Mouse (Mus musculus) hindbrain, embryonic 14.5 days (tissue): ENCODE measurements at regions not wholly inside any gene's neighbourhood (a gene's known extent, or its start where the extent isn't known, plus 50 kb on each side); places are given as distances from the start of the nearest gene placed in this dataset.

Experiments
- ATAC-seq: fragments of 200-750 bp; cut with Nextera tagmentation; 2 replicates; pipeline ENCODE4 v1.8.0; 2017; ENCODE audit warnings: moderate number of reproducible peaks, mild to moderate bottlenecking, moderate TSS enrichment, moderate library complexity; ENCODE audit not compliant: low FRiP score
- DNase-seq: peaks from one replicate; pipeline ENCODE4 v3.0.0-alpha.2; 2015; ENCODE audit warnings: low spot score
- H3K27ac ChIP-seq: fragments of 300-500 bp; sonication (generic); 2 replicates; pipeline ENCODE4 v1.5.1; 2014; ENCODE audit warnings: mild to moderate bottlenecking, moderate library complexity
- H3K27me3 ChIP-seq: fragments of 300-500 bp; sonication (generic); 2 replicates; pipeline ENCODE4 v1.6.1; 2014; ENCODE audit warnings: mild to moderate bottlenecking, low read length, mixed read lengths; ENCODE audit not compliant: control insufficient read depth, insufficient read depth
- H3K36me3 ChIP-seq: fragments of 300-500 bp; sonication (generic); replicated peaks from 2 replicates; pipeline ENCODE4 v1.6.1; 2014; ENCODE audit not compliant: control insufficient read depth, insufficient read depth
- H3K4me1 ChIP-seq: fragments of 300-500 bp; sonication (generic); replicated peaks from 2 replicates; pipeline ENCODE4 v1.6.1; 2014; ENCODE audit warnings: antibody characterized with exemption, low read length, mixed read lengths; ENCODE audit not compliant: control insufficient read depth, insufficient read depth
- H3K4me2 ChIP-seq: fragments of 300-500 bp; sonication (generic); replicated peaks from 2 replicates; pipeline ENCODE4 v1.6.1; 2014; ENCODE audit warnings: mild to moderate bottlenecking, moderate library complexity
- H3K4me3 ChIP-seq: fragments of 300-500 bp; sonication (generic); replicated peaks from 2 replicates; pipeline ENCODE4 v1.5.1; 2014; ENCODE audit warnings: mild to moderate bottlenecking, low read length
- H3K9ac ChIP-seq: fragments of 300-500 bp; sonication (generic); 2 replicates; pipeline ENCODE4 v1.6.1; 2014
- H3K9me3 ChIP-seq: fragments of 300-500 bp; sonication (generic); 2 replicates; pipeline ENCODE4 v1.6.1; 2016; ENCODE audit warnings: low read length; ENCODE audit not compliant: control insufficient read depth
- WGBS: fragments of 180-500 bp; shearing (Covaris S2); extraction: QIAGEN DNeasy Blood & Tissue Kit; methylation state at CpG from one replicate; pipeline ENCODE4 v1.1.7; 2014; 5-methylcytosine and 5-hydroxymethylcytosine counted together

- Histone ChIP-seq H3K9me3 (no peaks in the 10 kb centered on the region), H3K9ac (no peak overlapping the region), H3K27ac (no peak overlapping the region), H3K36me3 (no peaks in the 10 kb centered on the region), H3K4me3 (no peak overlapping the region), H3K27me3 (no peaks in the 10 kb centered on the region), H3K4me2 (no peak overlapping the region), H3K4me1 (no peaks in the 10 kb centered on the region)
- 80% methylated on average over 5 of the region's 5 CpGs for WGBS
- ATAC-seq: no peak
- no peak for DNase-seq
These were observed 405.7 kb upstream of the Arglu1 start for GRCm38 (mm10) chr8:9095980-9096379.

- H3K9me3 ChIP-seq: no peaks in the 10 kb centered on the region
- no peak for ATAC-seq
- no peaks in the 10 kb centered on the region for H3K4me1 ChIP-seq
- WGBS: 69% methylated on average over 9 of the region's 9 CpGs
- no peak overlapping the region for H3K4me2 ChIP-seq
- no peak overlapping the region for H3K9ac ChIP-seq
- H3K4me3 ChIP-seq: no peak overlapping the region
- no peak overlapping the region for H3K27ac ChIP-seq
- no peaks in the 10 kb centered on the region for H3K27me3 ChIP-seq
- DNase-seq: no peak
- H3K36me3 ChIP-seq: no peaks in the 10 kb centered on the region
These were observed 403.7 kb upstream of the Arglu1 start for GRCm38 (mm10) chr8:9094002-9094401.

- no peak for DNase-seq
- no peak overlapping the region for H3K4me2 ChIP-seq
- no peaks in the 10 kb centered on the region for H3K27me3 ChIP-seq
- H3K9ac ChIP-seq: no peak overlapping the region
- H3K27ac ChIP-seq: no peak overlapping the region
- no peaks in the 10 kb centered on the region for H3K4me1 ChIP-seq
- WGBS: 79% methylated on average over 4 of the region's 4 CpGs
- no peak overlapping the region for H3K4me3 ChIP-seq
- no peaks in the 10 kb centered on the region for H3K9me3 ChIP-seq
- ATAC-seq: no peak
- H3K36me3 ChIP-seq: no peaks in the 10 kb centered on the region
These were observed 403.0 kb upstream of the Arglu1 start for GRCm38 (mm10) chr8:9093356-9093755.

GRCm38 (mm10) chr8:9072724-9073123 lies 382.4 kb upstream of the Arglu1 start:
- Histone ChIP-seq H3K9ac (no peak overlapping the region), H3K4me2 (no peak overlapping the region), H3K27ac (no peak overlapping the region), H3K4me3 (no peak overlapping the region), H3K4me1 (no peaks in the 10 kb centered on the region), H3K9me3 (no peaks in the 10 kb centered on the region), H3K27me3 (no peaks in the 10 kb centered on the region), H3K36me3 (no peaks in the 10 kb centered on the region)
- ATAC-seq (no peak), DNase-seq (no peak)
- 92% methylated on average over 4 of the region's 4 CpGs for WGBS

DNA sequence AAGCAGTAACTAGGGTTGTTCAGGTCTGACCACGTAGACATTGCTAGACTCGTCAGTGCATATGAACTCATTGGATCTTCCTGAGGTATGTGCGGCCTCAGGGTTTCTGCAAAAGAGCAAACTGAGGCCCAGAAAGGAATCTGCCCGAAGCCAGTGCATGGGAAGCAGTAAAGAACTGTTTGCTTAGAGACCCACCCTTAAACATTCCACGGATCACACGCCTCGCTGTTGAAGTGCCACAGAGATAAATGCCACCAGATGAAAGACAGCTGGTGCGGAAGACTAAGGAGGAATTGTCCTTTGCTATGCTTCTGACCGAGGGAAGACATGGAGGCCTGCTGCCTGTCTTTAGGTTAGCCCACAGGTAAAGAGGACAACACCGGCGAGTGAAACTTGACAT lies 382.0 kb upstream of the Arglu1 start:
- Histone ChIP-seq H3K4me3 (no peak overlapping the region), H3K4me1 (no peaks in the 10 kb centered on the region), H3K9me3 (no peaks in the 10 kb centered on the region), H3K9ac (no peak overlapping the region), H3K4me2 (no peak overlapping the region), H3K27ac (no peak overlapping the region), H3K27me3 (no peaks in the 10 kb centered on the region), H3K36me3 (no peaks in the 10 kb centered on the region)
- DNase-seq (no peak), ATAC-seq (no peak)
- WGBS: 87% methylated on average over 11 of the region's 11 CpGs

DNA sequence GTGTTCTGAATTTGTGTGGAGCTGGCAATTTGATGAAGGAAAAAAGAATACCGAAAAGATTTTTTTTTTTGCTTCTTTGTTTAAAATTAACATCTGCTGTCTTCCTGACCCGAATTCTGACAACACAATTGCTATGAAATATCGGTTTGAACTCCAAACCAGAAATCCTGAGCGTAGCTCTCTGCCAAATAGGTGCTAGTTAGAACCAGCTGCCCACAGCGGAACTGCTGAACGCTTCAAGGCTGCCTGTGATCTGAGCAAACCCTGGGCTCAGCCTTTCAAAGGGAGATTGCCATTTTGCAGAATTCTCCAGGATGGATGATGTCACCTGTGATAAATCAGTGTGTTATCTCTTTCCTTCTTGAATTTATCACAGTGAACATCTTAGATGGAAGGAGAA lies 380.6 kb upstream of the Arglu1 start:
- no peak for DNase-seq
- WGBS: 74% methylated on average over 6 of the region's 6 CpGs

GRCm38 (mm10) chr8:9069845-9070244 lies 379.5 kb upstream of the Arglu1 start:
- no peaks in the 10 kb centered on the region for H3K27me3 ChIP-seq
- no peak overlapping the region for H3K4me2 ChIP-seq
- no peaks in the 10 kb centered on the region for H3K4me1 ChIP-seq
- ATAC-seq (no peak), DNase-seq (no peak)
- H3K9me3 ChIP-seq: no peaks in the 10 kb centered on the region
- H3K36me3 ChIP-seq: no peaks in the 10 kb centered on the region
- no peak overlapping the region for H3K27ac ChIP-seq
- H3K4me3 ChIP-seq: no peak overlapping the region
- no peak overlapping the region for H3K9ac ChIP-seq
- 77% methylated on average over 7 of the region's 7 CpGs for WGBS

More for the DNA sequence above, 380.6 kb upstream of the Arglu1 start:
- H3K27ac ChIP-seq: no peak overlapping the region
- H3K27me3 ChIP-seq: no peaks in the 10 kb centered on the region
- no peaks in the 10 kb centered on the region for H3K36me3 ChIP-seq
- no peak overlapping the region for H3K4me2 ChIP-seq
- no peaks in the 10 kb centered on the region for H3K4me1 ChIP-seq
- ATAC-seq: no peak
- no peak overlapping the region for H3K9ac ChIP-seq
- no peaks in the 10 kb centered on the region for H3K9me3 ChIP-seq
- H3K4me3 ChIP-seq: no peak overlapping the region

- ATAC-seq: no peak
- Histone ChIP-seq H3K9ac (no peak overlapping the region), H3K36me3 (no peaks in the 10 kb centered on the region), H3K27me3 (no peaks in the 10 kb centered on the region), H3K4me3 (no peak overlapping the region), H3K27ac (no peak overlapping the region), H3K4me1 (no peaks in the 10 kb centered on the region), H3K4me2 (no peak overlapping the region), H3K9me3 (no peaks in the 10 kb centered on the region)
- no peak for DNase-seq
- 76% methylated on average over 1 of the region's 1 CpGs for WGBS
These were observed 377.4 kb upstream of the Arglu1 start for GRCm38 (mm10) chr8:9067731-9068130.

DNA sequence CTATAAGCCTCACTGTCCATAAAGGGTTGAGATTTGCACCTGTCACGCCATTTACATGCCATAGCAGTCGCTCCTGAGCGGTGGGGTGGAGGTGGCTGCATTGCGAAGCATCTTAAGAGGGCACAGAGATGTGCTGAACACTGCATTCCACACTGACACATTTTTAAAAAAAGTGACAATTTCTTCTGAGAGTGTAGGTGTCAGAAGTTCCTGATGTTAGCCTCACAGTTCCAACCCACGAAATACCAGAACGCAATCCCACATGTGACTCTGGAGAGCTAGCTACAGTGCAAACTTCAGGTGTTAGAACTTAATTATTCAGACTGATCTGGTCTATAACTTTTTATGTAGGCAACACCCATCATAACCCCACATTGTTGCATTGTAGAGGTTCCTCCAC lies 369.8 kb upstream of the Arglu1 start:
- WGBS: 95% methylated on average over 6 of the region's 6 CpGs
- ATAC-seq: no peak
- DNase-seq: no peak

DNA sequence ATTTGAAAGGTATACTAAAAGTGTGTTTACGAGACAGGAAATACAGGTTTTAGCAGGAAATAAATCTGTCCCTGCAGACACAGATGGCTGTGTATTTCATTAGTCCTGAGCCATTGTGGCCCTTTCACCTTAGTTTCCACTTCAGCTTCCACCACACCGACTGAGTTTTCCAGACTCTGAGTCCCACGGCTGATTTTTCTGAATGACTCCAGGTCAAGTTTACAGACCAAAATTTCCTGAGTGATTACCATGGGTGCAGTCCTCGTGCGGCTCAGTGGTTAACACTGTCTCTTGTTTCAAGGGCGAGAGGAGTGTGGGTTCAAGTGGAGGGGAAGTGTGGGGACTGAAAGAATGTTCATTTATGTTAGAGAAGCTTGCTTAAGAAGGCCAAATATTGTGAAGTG lies 365.1 kb upstream of the Arglu1 start:
- Histone ChIP-seq H3K36me3 (no peaks in the 10 kb centered on the region), H3K4me3 (no peak overlapping the region), H3K4me2 (no peak overlapping the region), H3K9ac (no peak overlapping the region), H3K9me3 (no peaks in the 10 kb centered on the region), H3K27ac (no peak overlapping the region), H3K27me3 (no peaks in the 10 kb centered on the region), H3K4me1 (0 out of 2 replicates have a peak, but pooled peaks cover 2% of the 10 kb centered on the region)
- 92% methylated on average over 6 of the region's 6 CpGs for WGBS
- DNase-seq: no peak
- ATAC-seq: no peak

More for the DNA sequence above, 369.8 kb upstream of the Arglu1 start:
- Histone ChIP-seq H3K9me3 (no peaks in the 10 kb centered on the region), H3K4me1 (no peaks in the 10 kb centered on the region), H3K4me2 (no peak overlapping the region), H3K36me3 (no peaks in the 10 kb centered on the region), H3K27me3 (no peaks in the 10 kb centered on the region), H3K27ac (no peak overlapping the region), H3K9ac (no peak overlapping the region), H3K4me3 (no peak overlapping the region)
